Mouse (Mus musculus): ENCODE results near the gene Scd4.
A peak's percentile ranks its signal among the peaks of the same experiment; 100 is the strongest.
"Not testable (repeated sequence)": the region's sequence is repeated elsewhere in the genome, so short reads cannot be mapped to it uniquely, and the experiment has no call there.

Scd4 gene

DNA sequence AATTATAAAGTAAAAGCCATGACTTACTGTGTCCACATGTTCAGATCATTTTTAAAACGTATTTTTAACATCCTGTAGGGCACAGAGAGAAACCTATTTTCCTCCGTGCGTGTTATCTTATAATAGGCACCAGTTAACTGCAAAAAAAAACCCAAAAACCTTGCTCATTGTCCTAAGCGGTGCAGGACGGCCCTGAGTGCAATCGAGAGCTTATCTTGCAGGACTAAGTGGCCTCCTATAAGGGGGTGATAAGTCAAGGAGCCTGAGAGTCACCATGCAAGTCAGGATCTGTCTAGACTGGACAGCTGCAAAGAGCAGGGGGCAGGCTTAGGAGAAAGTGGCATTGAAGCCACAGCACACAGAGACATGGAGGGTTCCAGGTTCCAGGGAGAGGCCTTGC is 33.0 kb upstream of the Scd4 start:
- no peak for DNase-seq (ENCODE audit: low read depth in 2 of 2, low spot score in 2 of 2)

DNA sequence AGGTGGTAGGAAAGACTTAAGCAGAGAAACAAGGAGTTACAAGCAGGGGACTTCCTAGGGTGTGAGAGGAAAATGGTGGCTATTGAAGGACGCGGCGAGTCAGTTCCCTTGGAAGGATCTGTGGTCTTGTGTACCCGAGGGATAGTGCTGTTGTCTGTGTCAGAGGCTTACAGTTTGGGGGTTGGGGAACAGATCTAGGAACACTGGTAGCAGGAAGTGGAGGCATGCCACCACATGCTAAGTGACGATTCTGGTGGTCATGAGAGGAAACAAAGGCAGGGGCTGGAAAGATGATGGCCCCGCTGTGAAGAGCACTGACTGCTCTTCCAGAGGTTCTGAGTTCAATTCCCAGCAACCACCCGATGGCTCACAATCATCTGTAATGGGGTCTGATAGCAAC is 32.4 kb upstream of the Scd4 start:
- DNase-seq (ENCODE audit: low read depth in 2 of 2, low spot score in 2 of 2), result no peak

DNA sequence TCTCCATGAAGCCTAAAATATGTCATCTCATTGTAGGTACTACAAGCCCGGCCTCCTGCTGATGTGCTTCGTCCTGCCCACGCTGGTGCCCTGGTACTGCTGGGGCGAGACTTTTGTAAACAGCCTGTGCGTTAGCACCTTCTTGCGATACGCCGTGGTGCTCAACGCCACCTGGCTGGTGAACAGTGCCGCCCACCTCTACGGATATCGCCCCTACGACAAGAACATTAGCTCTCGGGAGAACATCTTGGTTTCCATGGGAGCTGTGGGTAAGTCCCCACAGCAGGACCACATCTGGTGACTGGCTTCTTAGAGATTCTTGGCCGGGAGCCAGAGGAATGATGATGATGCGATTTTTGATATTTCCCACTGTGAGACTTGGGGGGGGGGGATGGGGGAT is 31.7 kb upstream of the Scd4 start:
- no peak for DNase-seq (ENCODE audit: low read depth in 2 of 2, low spot score in 2 of 2)

DNA sequence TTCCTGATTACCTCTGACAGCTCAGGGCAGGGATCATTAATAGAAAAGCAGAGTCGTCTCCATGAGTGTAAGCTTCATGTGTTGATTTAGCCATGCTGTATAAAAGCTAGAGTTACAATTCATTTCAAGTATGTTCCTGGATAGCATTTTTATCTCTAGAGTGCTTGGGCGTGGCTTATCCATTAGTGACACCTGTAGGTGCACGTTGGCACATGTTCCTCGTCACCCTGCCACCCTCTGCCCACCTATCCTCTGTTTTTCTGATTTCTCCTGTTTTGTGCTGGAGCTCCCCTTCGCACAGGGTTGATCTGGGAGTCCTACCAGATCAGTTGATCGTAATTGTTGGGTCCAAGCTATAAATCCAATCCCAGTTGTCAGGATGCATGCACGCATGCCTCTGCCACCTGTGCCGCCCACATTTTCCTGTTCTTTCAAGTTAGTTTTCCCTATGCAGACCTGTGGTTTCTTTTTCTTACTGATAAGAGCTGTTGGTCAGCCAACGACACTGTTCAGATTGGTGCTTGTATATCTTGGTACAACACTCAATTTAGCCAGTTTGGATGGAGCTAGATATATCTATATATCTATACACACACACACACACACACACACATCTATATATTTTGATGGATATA is 31.1 kb upstream of the Scd4 start:
- no peak for DNase-seq (ENCODE audit: low read depth in 2 of 2, low spot score in 2 of 2)

DNA sequence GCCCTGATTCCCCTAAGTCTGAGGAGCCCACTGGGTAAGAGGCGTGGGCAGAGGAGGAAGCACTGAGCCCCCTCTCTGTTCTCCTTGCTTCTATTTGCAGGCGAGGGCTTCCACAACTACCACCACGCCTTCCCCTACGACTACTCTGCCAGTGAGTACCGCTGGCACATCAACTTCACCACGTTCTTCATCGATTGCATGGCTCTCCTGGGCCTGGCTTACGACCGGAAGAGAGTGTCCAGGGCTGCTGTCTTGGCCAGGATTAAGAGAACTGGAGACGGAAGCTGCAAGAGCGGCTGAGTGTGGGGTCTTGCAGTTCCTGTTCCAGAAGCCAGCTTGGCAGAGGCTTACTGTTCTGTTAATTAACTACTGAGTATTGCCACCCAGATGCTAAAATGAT is 30.0 kb upstream of the Scd4 start:
- DNase-seq (ENCODE audit: low read depth in 2 of 2, low spot score in 2 of 2), result no peak

DNA sequence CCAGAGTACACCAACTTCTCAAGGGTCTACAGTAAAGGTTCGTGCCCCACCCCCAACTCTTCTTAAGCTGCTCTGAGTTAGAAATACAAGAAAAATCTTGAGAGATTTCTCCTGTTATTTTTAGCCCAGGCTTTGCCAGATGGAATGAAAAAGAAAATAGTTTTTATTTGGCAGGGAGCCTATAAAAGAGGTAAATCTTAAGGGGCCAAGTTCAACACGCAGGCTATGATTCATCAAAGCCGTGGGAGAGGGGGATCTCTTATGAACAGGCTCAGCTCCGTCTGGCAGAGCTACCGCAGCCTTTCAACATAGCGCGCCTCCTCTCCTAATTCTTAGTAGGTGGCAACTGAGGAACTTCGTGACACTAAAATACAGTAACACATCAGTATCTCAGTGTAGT is 29.4 kb upstream of the Scd4 start:
- no peak for DNase-seq (ENCODE audit: low read depth in 2 of 2, low spot score in 2 of 2)

DNA sequence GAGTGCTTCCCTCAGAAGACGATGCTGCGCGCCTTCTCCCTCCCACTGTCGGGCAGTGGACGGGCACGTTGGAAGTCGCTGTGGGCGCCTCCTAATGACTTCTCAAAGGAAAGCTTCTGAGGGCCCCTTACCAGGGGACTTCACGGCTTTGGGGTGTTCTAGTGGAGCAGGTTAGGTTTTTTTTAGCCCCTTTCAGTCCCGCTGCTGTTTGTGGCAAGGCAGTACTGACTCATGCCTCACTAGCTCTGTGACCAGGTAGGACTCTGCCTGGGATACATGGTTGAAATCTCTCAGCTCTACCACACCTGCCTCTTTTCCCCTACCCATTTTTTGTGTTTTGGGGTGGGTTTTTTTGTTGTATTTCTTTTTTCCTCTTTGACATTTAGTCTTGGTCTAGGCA is 28.5 kb upstream of the Scd4 start:
- no peak for DNase-seq (ENCODE audit: low read depth in 2 of 2, low spot score in 2 of 2)

DNA sequence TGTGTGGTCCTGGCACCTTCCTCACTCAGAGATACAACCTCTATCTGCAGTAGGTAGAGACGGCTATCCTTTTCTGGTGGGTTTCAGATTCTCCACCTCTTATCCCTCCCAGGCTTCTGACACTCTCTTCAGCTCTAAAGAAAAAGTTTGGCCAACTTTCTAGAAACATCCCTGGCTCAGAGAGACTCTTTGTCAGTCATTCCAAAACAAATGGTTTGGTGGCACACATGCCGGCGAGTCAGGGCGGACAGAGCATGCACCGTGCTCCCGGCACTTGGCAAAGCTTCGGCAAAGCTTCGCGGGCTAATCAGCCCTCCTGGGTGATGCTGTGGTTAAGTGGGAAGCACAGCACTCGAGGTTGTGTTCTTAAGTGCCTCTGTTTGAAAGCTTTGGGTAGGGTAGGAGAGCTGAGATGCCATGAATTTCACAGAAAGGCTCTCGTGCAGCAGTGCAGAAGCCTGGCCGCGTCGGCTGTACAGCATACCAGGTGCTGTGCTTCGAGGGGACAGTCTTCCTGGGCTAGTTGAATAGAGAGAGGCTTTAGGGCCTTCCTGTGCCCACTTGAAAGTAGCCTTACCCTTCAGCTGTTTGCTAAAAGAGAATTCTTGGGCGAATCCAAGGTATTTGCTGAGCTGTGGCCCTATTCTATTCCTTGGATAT is 27.9 kb upstream of the Scd4 start:
- DNase-seq (ENCODE audit: low read depth in 2 of 2, low spot score in 2 of 2), result no peak

DNA sequence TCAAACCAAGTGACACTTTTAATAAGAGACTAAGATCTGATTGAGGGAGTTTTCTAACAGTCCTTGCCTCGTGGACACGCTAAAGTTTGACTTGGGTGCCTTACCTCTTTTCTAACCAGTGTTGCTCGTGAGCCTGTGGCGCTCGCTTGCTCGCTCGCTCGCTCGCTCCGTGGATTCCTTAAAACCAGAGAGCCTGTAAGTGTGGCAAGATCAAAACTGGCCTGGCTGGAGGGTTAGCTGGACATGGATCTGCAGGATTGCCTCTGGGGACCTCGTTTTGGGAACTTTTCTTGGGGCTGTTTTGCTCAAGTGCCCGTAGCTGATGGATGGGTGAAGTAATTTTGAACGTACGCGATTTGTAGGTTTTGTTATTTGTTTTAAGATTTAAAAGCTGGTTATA is 27.2 kb upstream of the Scd4 start:
- no peak for DNase-seq (ENCODE audit: low read depth in 2 of 2, low spot score in 2 of 2)

DNA sequence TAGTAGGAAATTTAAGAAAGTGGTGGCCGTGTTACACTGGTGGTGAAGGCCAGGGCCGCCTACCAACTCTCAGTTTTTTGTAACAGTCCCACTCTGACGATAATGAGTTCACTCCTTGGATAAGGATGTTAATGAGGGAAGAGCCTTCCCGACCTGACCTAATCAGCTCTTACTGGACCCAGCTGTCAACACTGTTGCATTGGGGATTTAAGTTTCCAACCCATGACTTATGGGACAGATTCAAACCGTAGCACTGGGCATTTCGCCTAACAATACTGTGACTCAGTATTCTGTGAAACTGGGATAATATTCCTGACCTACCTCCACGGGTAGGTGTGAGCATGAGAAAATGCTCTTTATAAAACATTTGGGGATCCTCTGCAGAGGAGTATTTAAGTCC is 26.7 kb upstream of the Scd4 start:
- no peak for DNase-seq (ENCODE audit: low read depth in 2 of 2, low spot score in 2 of 2)

DNA sequence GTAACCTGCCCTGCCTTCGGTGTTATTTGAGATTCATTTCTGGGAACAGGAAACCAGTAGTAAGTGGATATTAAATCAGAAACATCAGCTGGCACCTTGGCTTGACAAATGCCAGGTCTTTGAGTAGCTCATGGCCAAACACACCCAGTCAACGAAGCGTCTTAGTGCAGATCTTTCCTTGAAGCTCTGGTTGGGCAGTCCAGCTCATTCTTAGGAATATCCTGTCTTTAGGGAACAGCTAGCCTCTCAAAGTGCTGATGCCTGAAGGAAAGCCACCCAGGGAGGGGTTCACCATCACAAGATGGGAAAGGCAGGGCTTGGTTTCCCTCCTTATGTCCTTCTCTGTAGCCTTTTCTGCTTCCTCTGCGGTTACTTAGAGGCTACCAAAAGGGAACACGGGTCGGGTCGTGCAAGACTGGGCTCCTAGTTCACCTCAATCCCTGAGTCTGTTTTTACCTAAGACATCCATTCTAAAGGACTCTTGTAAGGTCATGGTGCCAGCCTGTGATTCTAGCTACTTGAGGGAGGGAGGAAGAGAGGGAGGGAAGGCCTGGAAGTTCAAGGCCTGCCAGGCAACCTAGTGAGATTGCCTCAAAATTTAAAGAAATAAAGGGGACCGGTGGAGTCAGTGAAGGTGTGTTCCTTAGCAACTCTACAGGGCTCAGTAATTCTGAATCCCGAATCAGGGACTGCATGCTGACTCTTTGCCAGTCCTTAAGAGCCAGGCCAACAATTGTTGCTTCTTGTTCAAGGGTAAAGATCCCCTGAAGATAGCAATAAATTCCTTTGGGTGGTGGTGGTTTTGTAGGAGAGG is 25.6 kb upstream of the Scd4 start:
- DNase-seq (ENCODE audit: low read depth in 2 of 2, low spot score in 2 of 2), result no peak

DNA sequence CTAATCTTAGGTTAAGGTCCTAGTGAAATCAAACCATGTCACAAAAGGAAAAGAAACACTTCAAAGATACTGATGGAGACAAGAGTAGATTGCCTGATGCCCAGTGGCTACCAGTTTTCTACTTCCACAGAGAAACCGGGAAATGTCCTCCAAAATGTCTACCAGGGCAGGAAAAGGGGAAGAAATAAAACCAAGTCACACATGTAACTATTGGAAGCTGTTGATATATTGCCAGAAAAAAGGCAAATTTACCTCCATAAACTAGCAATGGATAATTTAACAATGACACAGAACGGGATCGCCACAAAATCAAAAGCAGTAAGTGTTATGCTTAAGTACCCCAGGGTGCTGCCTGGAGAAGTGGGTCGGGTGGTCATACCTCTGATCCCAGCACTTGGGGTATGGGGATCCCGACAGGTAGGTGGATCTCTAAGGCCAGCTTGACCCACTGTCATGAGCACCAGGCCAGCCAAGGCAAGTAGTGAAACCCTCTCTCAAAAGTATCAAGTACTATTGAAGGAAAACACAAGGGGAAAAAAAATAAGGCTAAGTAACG is 24.9 kb upstream of the Scd4 start:
- no peak for DNase-seq (ENCODE audit: low read depth in 2 of 2, low spot score in 2 of 2)

DNA sequence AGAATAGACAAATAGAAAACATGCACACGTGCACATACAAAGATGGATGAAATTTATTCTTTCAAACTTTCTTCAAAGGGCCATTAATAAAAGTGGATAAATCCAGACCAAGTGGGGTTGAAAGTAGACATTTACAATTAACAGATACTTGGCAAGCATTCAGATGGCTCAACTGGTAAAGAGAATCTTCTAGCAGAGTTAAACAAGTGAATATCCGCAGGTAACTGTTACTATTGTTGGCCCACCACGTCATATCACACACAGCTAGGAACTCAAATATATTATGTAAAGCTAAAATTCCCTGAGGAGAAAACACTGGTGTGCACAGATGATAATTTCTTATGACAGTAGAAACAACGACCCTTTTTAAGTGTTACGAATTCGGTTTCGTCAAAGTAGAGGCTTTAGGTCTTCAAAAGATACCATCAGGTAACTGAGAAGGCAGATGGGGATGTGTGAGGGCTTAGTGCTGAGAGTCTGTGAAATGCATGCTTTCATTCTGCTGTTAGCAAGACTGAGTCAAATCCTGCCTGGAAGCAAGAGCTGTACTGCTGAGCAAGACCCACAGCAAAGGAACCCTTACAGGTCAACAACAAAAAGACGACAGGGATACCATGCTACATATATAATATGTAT is 24.2 kb upstream of the Scd4 start:
- no peak for DNase-seq (ENCODE audit: low read depth in 2 of 2, low spot score in 2 of 2)

DNA sequence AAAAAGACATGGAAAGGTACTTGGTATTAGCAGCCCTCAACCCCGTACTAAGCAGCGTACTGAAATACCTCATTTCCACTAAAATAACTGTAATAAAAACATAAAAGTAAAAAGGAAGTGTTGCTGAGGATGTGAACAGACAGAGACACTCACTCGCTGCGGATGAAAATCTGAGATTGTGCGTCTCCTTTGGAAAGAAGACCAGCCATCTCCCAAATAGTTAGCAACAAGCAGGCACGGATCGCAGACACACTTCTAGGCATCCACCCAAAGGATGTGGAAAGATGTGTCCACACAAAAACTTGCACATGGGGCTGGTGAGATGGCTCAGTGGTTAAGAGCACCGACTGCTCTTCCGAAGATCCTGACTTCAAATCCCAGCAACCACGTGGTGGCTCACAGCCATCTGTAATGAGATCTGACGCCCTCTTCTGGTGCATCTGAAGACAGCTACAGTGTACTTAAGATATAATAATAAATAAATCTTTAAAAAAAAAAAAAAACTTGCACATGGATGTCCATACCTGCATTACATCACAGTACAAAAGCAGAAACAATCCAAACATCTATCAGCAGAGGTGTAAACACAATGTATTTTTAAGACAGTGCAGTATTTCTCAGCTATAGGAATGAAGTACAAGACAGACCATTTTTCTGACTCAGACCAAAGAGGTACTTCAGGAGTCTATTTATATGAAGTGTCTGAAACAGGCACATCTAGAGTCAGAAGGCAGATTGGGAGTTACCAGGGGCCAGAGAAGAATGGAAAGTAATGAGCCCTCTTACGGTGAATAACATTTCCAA is 23.3 kb upstream of the Scd4 start:
- DNase-seq (ENCODE audit: low read depth in 2 of 2, low spot score in 2 of 2), result no peak

DNA sequence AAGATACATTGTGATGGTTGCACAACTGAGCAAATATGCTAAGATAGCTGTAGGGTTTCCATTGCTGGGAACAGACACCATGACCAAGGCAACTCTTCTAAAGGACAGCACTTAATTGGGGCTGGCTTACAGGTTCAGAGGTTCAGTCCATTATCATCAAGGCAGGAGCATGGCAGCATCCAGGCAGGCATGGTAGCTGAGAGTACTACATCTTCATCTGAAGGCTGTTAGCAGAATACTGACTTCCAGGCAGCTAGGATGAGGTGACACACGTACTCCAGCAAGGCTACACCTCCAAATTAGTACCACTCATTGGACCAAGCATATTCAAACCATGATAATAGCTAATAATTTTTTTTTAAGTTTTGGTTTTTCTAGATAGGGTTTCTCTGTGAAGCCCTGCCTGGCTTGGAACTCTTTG is 22.7 kb upstream of the Scd4 start:
- not testable (repeated sequence) for DNase-seq (ENCODE audit: low read depth in 2 of 2, low spot score in 2 of 2)

DNA sequence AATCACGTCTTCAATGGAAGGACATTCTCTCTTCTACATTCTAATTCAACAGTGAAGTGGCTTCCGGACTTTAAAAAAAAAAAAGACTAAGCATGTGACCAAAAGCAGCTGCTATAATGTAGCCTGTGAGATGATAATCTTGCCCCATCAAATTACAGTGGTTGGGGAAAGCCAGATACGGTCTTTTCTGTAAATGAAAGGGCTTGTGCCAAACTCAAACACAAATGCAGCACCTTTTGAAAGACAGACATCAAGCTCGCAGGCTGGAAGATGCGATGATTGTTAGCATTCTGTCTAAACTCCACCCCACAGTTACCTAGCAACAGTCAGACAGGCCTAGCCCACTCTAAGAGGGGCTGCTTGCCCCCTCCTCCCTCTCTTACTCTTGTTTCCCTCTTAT is 22.1 kb upstream of the Scd4 start:
- DNase-seq (ENCODE audit: low read depth in 2 of 2, low spot score in 2 of 2), result no peak

DNA sequence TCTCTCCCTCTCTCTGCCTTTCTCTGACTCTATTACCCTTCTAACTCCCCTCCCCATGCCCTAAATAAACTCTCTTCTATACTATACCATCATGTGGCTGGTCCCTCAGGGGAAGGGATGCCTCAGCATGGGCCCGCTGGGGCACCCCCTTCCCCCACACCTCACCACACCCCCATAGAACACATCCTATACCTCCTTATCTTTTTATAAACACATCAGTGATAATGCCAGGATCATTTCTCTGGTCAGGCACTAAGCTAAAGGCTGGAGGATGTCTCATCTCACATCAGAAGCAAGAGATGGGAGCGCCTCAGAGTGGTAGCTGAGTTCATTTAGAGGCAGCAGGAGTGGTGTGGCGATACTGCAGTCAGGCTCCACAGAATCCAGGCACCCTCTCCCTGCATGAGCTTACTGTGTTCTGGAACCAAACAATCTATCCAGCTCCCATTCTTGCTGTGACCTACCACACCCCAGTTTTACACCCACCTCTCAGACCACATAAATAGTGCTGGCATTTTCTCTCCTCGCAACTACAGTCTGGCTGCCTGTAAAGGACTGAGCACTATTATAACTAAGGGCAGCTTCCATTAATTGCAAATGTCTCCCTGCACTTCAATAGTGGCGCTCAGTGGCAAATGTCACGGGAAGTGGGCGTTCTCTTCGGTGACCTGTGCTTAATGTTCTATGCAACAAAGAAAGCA is 21.4 kb upstream of the Scd4 start:
- no peak for DNase-seq (ENCODE audit: low read depth in 2 of 2, low spot score in 2 of 2)

DNA sequence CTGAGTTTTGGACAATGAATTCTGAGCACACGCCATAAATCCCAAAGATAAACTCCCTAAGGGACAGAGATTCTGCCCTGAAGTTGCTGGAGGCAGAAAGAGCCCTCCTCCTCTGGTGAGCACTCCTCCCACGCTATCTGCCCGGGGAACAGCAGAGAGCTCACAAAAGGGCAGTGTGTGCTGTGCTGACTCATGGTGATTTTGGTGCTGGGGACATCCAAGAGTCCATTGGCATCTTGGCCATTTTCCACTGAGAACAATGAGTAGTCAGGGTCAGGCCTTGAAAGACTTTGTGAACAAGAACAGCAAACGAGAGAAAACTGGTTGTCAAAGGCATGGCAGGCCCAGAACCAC is 20.9 kb upstream of the Scd4 start:
- DNase-seq (ENCODE audit: low read depth in 2 of 2, low spot score in 2 of 2), result no peak

DNA sequence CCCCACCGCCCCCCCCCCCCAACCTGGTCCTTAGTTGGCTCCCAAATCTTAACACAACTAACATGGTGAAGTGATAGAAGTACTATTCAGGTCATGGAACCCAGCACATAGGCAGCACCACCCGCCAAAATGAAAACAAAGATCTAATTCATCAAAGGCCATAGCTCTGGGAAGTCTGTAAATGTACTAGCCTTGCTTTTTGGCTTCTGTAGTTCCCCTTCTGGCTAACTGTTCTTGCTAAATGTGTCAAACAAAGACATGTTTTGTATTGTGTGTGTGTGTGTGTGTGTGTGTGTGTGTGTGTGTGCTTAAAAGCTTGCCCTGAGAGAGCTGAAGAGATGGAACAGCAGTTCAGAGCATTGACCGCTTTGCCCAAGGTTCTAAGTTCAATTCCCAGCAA is 19.8 kb upstream of the Scd4 start:
- DNase-seq (ENCODE audit: low read depth in 2 of 2, low spot score in 2 of 2), result no peak

DNA sequence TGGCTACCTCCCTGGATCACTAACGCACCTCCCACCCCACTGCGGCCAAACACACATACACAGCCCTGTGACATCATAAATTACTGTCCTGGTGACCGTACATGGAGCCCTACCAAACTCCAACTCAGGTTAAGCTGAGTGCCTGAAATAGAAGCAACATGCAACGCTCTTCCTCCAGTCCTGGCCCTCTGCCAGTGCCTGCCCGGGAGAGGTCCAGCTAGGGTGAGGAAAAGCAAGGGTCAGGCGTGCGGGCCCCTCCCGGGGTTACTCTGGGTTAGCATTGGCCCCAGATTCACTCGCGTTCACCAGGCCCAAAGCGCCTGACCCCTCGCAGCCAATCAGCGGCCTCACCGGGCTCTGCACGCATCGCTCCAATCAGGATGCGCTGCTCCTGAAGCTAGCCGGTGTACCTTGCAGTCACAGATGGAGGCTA is 18.5 kb upstream of the Scd4 start:
- peak; percentile 49 to 63 for DNase-seq (ENCODE audit: low read depth in 2 of 2, low spot score in 2 of 2)
